Mouse (Mus musculus) MEL (cell line): ENCODE measurements around the gene Stn1. TPM values are rescaled to one million over a fixed set of nuclear protein-coding genes. Genes with fewer than 3 reads are reported as not detected.

Experiments used
- DNase-seq: peaks from one replicate; pipeline ENCODE4 v3.0.0; 2011; ENCODE audit warnings: low read depth, low spot score
- H3K27ac ChIP-seq: 2 replicates; pipeline ENCODE4 v1.5.1; 2012; ENCODE audit warnings: low read depth, mild to moderate bottlenecking, control low read depth, low read length, moderate library complexity; ENCODE audit not compliant: control insufficient read depth
- H3K27me3 ChIP-seq, 2 experiments: fragments of 150-350 bp in 1 of 2; sonication (generic) in 1 of 2; 2 replicates each; pipeline ENCODE4 v1.6.1; 2012; ENCODE audit warnings: low read length in 2 of 2, mild to moderate bottlenecking in 2 of 2, improper control_type of control experiment in 1 of 2, moderate library complexity in 1 of 2; ENCODE audit not compliant: insufficient read depth in 2 of 2, control insufficient read depth in 1 of 2
- H3K36me3 ChIP-seq, 2 experiments: 2 replicates each; pipeline ENCODE4 v1.6.1; 2012 to 2014; ENCODE audit warnings: low read length in 2 of 2, improper control_type of control experiment in 1 of 2, inconsistent platforms in 1 of 2, mild to moderate bottlenecking in 1 of 2; ENCODE audit not compliant: insufficient read depth in 2 of 2, control insufficient read depth in 1 of 2
- H3K4me1 ChIP-seq, 2 experiments: fragments of 150-350 bp in 1 of 2; sonication (generic) in 1 of 2; 2 replicates each; pipeline ENCODE4 v1.6.1; 2012; ENCODE audit warnings: low read length in 2 of 2, improper control_type of control experiment in 1 of 2, mild to moderate bottlenecking in 1 of 2; ENCODE audit not compliant: insufficient read depth in 2 of 2, control insufficient read depth in 1 of 2
- H3K4me3 ChIP-seq, 2 experiments: fragments of 150-350 bp in 1 of 2; sonication (generic) in 1 of 2; 2 replicates each; pipeline ENCODE4 v1.5.1; 2012; ENCODE audit warnings: low read depth in 2 of 2, low read length in 2 of 2, mild to moderate bottlenecking in 2 of 2, moderate library complexity in 2 of 2, control low read depth in 1 of 2, improper control_type of control experiment in 1 of 2; ENCODE audit not compliant: control insufficient read depth in 1 of 2, insufficient read depth in 1 of 2
- H3K79me2 ChIP-seq: 2 replicates; pipeline ENCODE4 v1.6.1; 2012; ENCODE audit warnings: mild to moderate bottlenecking, low read length, moderate library complexity; ENCODE audit not compliant: control insufficient read depth, poor library complexity, insufficient read depth
- H3K9ac ChIP-seq: 2 replicates; pipeline ENCODE4 v1.6.1; 2012; ENCODE audit warnings: low read depth, mild to moderate bottlenecking, control low read depth, low read length, moderate library complexity; ENCODE audit not compliant: control insufficient read depth, poor library complexity, severe bottlenecking
- H3K9me3 ChIP-seq: fragments of 150-350 bp; sonication (generic); replicated peaks from 2 replicates; pipeline ENCODE4 v1.6.1; 2012; ENCODE audit warnings: mild to moderate bottlenecking, low read length, improper control_type of control experiment, moderate library complexity; ENCODE audit not compliant: insufficient read depth
- BHLHE40 ChIP-seq: IDR thresholded peaks from 2 replicates; pipeline ENCODE4 v1.6.1; 2012; ENCODE audit warnings: low read depth, mild to moderate bottlenecking, inconsistent platforms, low read length, improper control_type of control experiment, borderline replicate concordance
- CHD1 ChIP-seq: IDR thresholded peaks from 2 replicates; pipeline ENCODE4 v1.6.1; 2012; ENCODE audit warnings: low read depth, mild to moderate bottlenecking, inconsistent platforms, low read length, improper control_type of control experiment
- CHD2 ChIP-seq: IDR thresholded peaks from 2 replicates; pipeline ENCODE4 v1.6.1; 2011; ENCODE audit warnings: low read length, improper control_type of control experiment
- ELF1 ChIP-seq: IDR thresholded peaks from 2 replicates; pipeline ENCODE4 v1.6.1; 2014; ENCODE audit warnings: low read depth, mild to moderate bottlenecking, inconsistent platforms, low read length, improper control_type of control experiment, moderate library complexity
- EP300 ChIP-seq, 2 experiments: IDR thresholded peaks; 2 replicates each; pipeline ENCODE4 v1.6.1; 2011; ENCODE audit warnings: improper control_type of control experiment in 2 of 2, low read length in 2 of 2, low read depth in 1 of 2, mild to moderate bottlenecking in 1 of 2
- ETS1 ChIP-seq: IDR thresholded peaks from 2 replicates; pipeline ENCODE4 v1.6.1; 2012; ENCODE audit warnings: low read depth, mild to moderate bottlenecking, inconsistent platforms, low read length, improper control_type of control experiment, moderate library complexity
- GABPA ChIP-seq: IDR thresholded peaks from 2 replicates; pipeline ENCODE4 v1.6.1; 2012; ENCODE audit warnings: low read depth, mild to moderate bottlenecking, inconsistent platforms, low read length, improper control_type of control experiment, moderate library complexity
- GATA1 ChIP-seq: IDR thresholded peaks from 2 replicates; pipeline ENCODE4 v1.6.1; 2011; ENCODE audit warnings: low read depth, low read length, improper control_type of control experiment
- HCFC1 ChIP-seq: IDR thresholded peaks from 2 replicates; pipeline ENCODE4 v1.6.1; 2012; ENCODE audit warnings: low read depth, mild to moderate bottlenecking, inconsistent platforms, low read length, improper control_type of control experiment, moderate library complexity
- JUND ChIP-seq: IDR thresholded peaks from 2 replicates; pipeline ENCODE4 v1.6.1; 2011; ENCODE audit warnings: low read depth, mild to moderate bottlenecking, improper control_type of control experiment, low read length
- MAFK ChIP-seq: IDR thresholded peaks from 2 replicates; pipeline ENCODE4 v1.6.1; 2011; ENCODE audit warnings: low read depth, mild to moderate bottlenecking, low read length, improper control_type of control experiment, borderline replicate concordance
- MXI1 ChIP-seq: IDR thresholded peaks from 2 replicates; pipeline ENCODE4 v1.6.1; 2011; ENCODE audit warnings: mild to moderate bottlenecking, low read depth, low read length, improper control_type of control experiment
- MYB ChIP-seq: IDR thresholded peaks from 2 replicates; pipeline ENCODE4 v1.6.1; 2011; ENCODE audit warnings: mild to moderate bottlenecking, low read depth, low read length, improper control_type of control experiment
- MYC ChIP-seq: IDR thresholded peaks from 2 replicates; pipeline ENCODE4 v1.6.1; 2011; ENCODE audit warnings: low read depth, mild to moderate bottlenecking, low read length, improper control_type of control experiment, moderate library complexity
- NELFE ChIP-seq: IDR thresholded peaks from 2 replicates; pipeline ENCODE4 v1.6.1; 2011; ENCODE audit warnings: low read depth, low read length, improper control_type of control experiment
- NRF1 ChIP-seq: IDR thresholded peaks from 2 replicates; pipeline ENCODE4 v1.6.1; 2014; ENCODE audit warnings: low read depth, mild to moderate bottlenecking, inconsistent platforms, low read length, improper control_type of control experiment, moderate library complexity; ENCODE audit not compliant: poor library complexity, insufficient read depth, severe bottlenecking
- POLR2A ChIP-seq, 2 experiments: IDR thresholded peaks; 2 replicates each; pipeline ENCODE4 v1.6.1; 2011 to 2012; ENCODE audit warnings: low read length in 2 of 2, mild to moderate bottlenecking in 2 of 2, control low read depth in 1 of 2, improper control_type of control experiment in 1 of 2, low read depth in 1 of 2, moderate library complexity in 1 of 2; ENCODE audit not compliant: control insufficient read depth in 1 of 2, insufficient read depth in 1 of 2, poor library complexity in 1 of 2
- POLR2AphosphoS2 ChIP-seq: IDR thresholded peaks from 2 replicates; pipeline ENCODE4 v1.6.1; 2011; ENCODE audit warnings: low read length, improper control_type of control experiment
- POLR2AphosphoS5 ChIP-seq: IDR thresholded peaks from 2 replicates; pipeline ENCODE4 v1.6.1; 2012; ENCODE audit warnings: low read depth, borderline replicate concordance, mild to moderate bottlenecking, inconsistent platforms, low read length, moderate library complexity, mixed read lengths
- RAD21 ChIP-seq: IDR thresholded peaks from 2 replicates; pipeline ENCODE4 v1.6.1; 2011; ENCODE audit warnings: mild to moderate bottlenecking, low read depth, low read length, improper control_type of control experiment
- RCOR1 ChIP-seq: IDR thresholded peaks from 2 replicates; pipeline ENCODE4 v1.6.1; 2012; ENCODE audit warnings: low read depth, mild to moderate bottlenecking, inconsistent platforms, low read length, improper control_type of control experiment
- SIN3A ChIP-seq: IDR thresholded peaks from 2 replicates; pipeline ENCODE4 v1.6.1; 2012; ENCODE audit warnings: low read length, improper control_type of control experiment, inconsistent platforms
- SMC3 ChIP-seq: IDR thresholded peaks from 2 replicates; pipeline ENCODE4 v1.6.1; 2011; ENCODE audit warnings: low read depth, low read length, improper control_type of control experiment
- TAL1 ChIP-seq: IDR thresholded peaks from 2 replicates; pipeline ENCODE4 v1.6.1; 2012; ENCODE audit warnings: mild to moderate bottlenecking, inconsistent platforms, low read length, moderate library complexity, mixed read lengths
- TBP ChIP-seq: IDR thresholded peaks from 2 replicates; pipeline ENCODE4 v1.8.0; 2011; ENCODE audit warnings: low read depth, low read length, improper control_type of control experiment
- TCF12 ChIP-seq: IDR thresholded peaks from 2 replicates; pipeline ENCODE4 v1.6.1; 2014; ENCODE audit warnings: low read depth, mild to moderate bottlenecking, inconsistent platforms, low read length, improper control_type of control experiment, moderate library complexity
- ZC3H11A ChIP-seq: IDR thresholded peaks from 2 replicates; pipeline ENCODE4 v1.6.1; 2012; ENCODE audit warnings: low read depth, mild to moderate bottlenecking, inconsistent platforms, low read length, improper control_type of control experiment
- ZMIZ1 ChIP-seq: IDR thresholded peaks from 2 replicates; pipeline ENCODE4 v1.6.1; 2012; ENCODE audit warnings: low read depth, mild to moderate bottlenecking, inconsistent platforms, low read length, improper control_type of control experiment, moderate library complexity
- ZNF384 ChIP-seq: IDR thresholded peaks from 2 replicates; pipeline ENCODE4 v1.6.1; 2012; ENCODE audit warnings: low read depth, mild to moderate bottlenecking, inconsistent platforms, low read length, improper control_type of control experiment
- polyA plus RNA-seq, 2 experiments: library from polyadenylated mRNA; stranded (reverse) in 1 of 2; unstranded in 1 of 2; fragments of >175 nt in 1 of 2; fragments of >200 nt in 1 of 2; gene quantifications; 2 replicates each; pipeline versions ENCODE4 v1.2.1 to v1.2.4; 2012; ENCODE audit warnings: low replicate concordance in 2 of 2, low read depth in 1 of 2; ENCODE audit not compliant: insufficient read length in 2 of 2, insufficient read depth in 1 of 2, missing spikeins in 1 of 2
- total RNA-seq: library from RNA; depleted of rRNA; stranded (reverse); fragments of 300-350 nt; gene quantifications from 2 replicates; pipeline ENCODE4 v1.2.3, GENCODE M21; 2012

Gene Stn1
- total and polyA plus RNA-seq, 3 experiments: 9.7 to 13.6 TPM; not detected in 1

DNA sequence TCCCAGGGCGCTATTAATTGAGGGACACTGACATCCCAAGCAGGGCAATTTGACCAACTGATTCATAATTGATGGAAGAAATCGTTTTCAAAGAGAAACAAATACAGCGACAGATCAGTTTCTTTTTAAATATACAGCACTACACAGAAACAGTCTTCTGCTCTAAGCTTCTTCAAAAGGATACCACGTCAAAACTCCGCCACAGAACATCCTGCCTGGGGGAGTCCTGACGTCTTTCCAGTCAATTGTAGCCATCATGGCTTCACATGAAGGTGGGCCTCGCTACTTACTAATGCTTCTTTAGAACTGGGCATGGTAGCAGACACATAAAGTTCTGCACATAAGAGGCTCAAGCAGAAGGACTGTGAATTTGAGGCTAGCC is 26.0 kb downstream of the Stn1 start:
- peaks cover 3% of the 10 kb centered on the region; the same call in 1 of the 2 replicates for H3K79me2 ChIP-seq
- peak overlapping the region; percentile 54 to 60 for H3K4me3 ChIP-seq
- DNase-seq: peak; percentile 72
- peak overlapping the region; percentile 97 for H3K27ac ChIP-seq
- H3K4me1 ChIP-seq: peaks cover 18 to 30% of the 10 kb centered on the region in 2 experiments
- H3K9ac ChIP-seq: peak overlapping the region; percentile 78
- TF ChIP-seq TBP (peak; percentile 22), POLR2AphosphoS5 (no peak; the same call in 1 of the 2 replicates), EP300 (IDR thresholded peaks at IDR 0.05; ENCODE audit: low read depth in 1 of 2, low read length in 2 of 2) (0 out of 4 replicates have a peak, but pooled peaks of 1 of the 2 experiments have one; percentile 4), SMC3 (no peak)
- TF ChIP-seq, all 39 proteins: peak for 2
- Histone ChIP-seq H3K36me3 (peaks cover 0 to 23% of the 10 kb centered on the region in 2 experiments; a peak in 2 of 4 replicates), H3K9me3 (no peaks in the 10 kb centered on the region), H3K27me3 (no peaks in the 10 kb centered on the region)

DNA sequence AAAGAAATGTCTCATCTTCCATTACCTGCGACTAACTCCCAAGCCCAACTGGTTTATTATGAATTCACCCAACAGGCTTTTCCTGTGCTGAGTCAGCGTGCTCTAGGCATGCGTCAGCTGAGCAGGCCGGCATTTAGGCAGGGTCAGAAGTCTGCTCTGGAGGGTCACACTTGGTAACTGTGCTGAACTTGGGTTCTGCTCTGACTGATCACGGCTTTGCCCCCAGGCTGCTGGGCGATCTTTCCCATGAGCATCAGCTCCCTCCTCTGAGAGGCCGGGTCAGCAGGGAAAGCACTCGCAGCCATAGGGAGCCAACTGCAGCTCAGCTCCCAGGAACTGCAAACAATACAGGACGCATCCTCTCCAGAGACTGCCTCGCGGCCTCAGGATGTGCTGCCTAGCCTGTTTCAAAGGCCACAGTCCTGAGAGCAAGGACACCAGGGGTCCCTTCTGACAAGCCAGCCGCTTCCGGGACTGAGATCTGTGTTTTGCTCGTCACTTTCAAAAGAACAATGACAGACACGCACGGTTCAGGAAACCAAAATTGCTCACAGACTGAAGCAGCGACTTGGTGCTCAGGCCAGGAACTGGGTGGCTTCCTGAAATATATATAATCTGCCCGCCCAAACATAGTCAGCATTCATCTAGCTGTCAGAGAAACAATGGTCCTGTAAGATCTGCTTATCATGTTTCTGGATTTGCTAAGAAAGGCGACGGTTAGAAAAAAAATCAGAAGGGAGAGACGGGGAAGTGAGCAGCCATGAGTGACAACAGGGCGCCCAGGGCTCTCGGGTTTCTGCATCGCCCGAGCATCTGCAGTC is 26.6 kb downstream of the Stn1 start:
- Histone ChIP-seq H3K4me1 (peaks cover 18 to 30% of the 10 kb centered on the region in 2 experiments), H3K9ac (peak overlapping the region; percentile 78), H3K9me3 (no peaks in the 10 kb centered on the region), H3K79me2 (peaks cover 3% of the 10 kb centered on the region; the same call in 1 of the 2 replicates), H3K27me3 (no peaks in the 10 kb centered on the region), H3K27ac (peak overlapping the region; percentile 97), H3K36me3 (peaks cover 0 to 23% of the 10 kb centered on the region in 2 experiments; a peak in 2 of 4 replicates), H3K4me3 (peak overlapping the region; percentile 54 to 60)
- DNase-seq: peak; percentile 91
- TF ChIP-seq HCFC1: peak; percentile 64
- peak; percentile 77 for TF ChIP-seq GATA1
- TF ChIP-seq NELFE: peak; percentile 62
- TF ChIP-seq ETS1: peak; percentile 91
- peak; percentile 39; the same call in 1 of the 2 replicates for TF ChIP-seq BHLHE40
- TF ChIP-seq GABPA: 0 out of 2 replicates have a peak, but pooled peaks have one; percentile 66
- TF ChIP-seq POLR2A (IDR thresholded peaks at IDR 0.05; ENCODE audit: control insufficient read depth in 1 of 2, insufficient read depth in 1 of 2, low read depth in 1 of 2, low read length in 2 of 2, poor library complexity in 1 of 2): peak; percentile 61 to 70; a peak in 3 of 4 replicates
- peak; percentile 95 for TF ChIP-seq MAFK
- TF ChIP-seq CHD2: no peak
- peak; percentile 91 for TF ChIP-seq CHD1
- TF ChIP-seq ZNF384: peak; percentile 92
- TF ChIP-seq POLR2AphosphoS2: no peak; the same call in 1 of the 2 replicates
- peak; percentile 91 for TF ChIP-seq SIN3A
- TF ChIP-seq MXI1: peak; percentile 61
- no peak for TF ChIP-seq ZC3H11A
- 0 out of 2 replicates have a peak, but pooled peaks have one; percentile 3 for TF ChIP-seq SMC3
- TF ChIP-seq ZMIZ1: peak; percentile 37; the same call in 1 of the 2 replicates
- no peak for TF ChIP-seq RAD21
- peak; percentile 77; the same call in 1 of the 2 replicates for TF ChIP-seq ELF1
- TF ChIP-seq RCOR1: peak; percentile 71
- TF ChIP-seq JUND: no peak
- peak; percentile 73 to 89 for TF ChIP-seq EP300 (IDR thresholded peaks at IDR 0.05; ENCODE audit: low read depth in 1 of 2, low read length in 2 of 2)
- peak; percentile 43 for TF ChIP-seq MYC
- TF ChIP-seq NRF1: peak; percentile 67
- peak; percentile 86 for TF ChIP-seq MYB
- no peak for TF ChIP-seq TAL1
- peak; percentile 80 for TF ChIP-seq TCF12
- peak; percentile 86 for TF ChIP-seq TBP
